Mouse (Mus musculus): ENCODE measurements around the gene Zfp65. TPM values are rescaled to one million over a fixed set of nuclear protein-coding genes. Genes with fewer than 3 reads are reported as not detected.
"Not testable (repeated sequence)": the region's sequence is repeated elsewhere in the genome, so short reads cannot be mapped to it uniquely, and the experiment has no call there.

Zfp65 gene
- polyA plus RNA-seq, 1 experiment from 2014 or later, result 8.0 TPM

DNA sequence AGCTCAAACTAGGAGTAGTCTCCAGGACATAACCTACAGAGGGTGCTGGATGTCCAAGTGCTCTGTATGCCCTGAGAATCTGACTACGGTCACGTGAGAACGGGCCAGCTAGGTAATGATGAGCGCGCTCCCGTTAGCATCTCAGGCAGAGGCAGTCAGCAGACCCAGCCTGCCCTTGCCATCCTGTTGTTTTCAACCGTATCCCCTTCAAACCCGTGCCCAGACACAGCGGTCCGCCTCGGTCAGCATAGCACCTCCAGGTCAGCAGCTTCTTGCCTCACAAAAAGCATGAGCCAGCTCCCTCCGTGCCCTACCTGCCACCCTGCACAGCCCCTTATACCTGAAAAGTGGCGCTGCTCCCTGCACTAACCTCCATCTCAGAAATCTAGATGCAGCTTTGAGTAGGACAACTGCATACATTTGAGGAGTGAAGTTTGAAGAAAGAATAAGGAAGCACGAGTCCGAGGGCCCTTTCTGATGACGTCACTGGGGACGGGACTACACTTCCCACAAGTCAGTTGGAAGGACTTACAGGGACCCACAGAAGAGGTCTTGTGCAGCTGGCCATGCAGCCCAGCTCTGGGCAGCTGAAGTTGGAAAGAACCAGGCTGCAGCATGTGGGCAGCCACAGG is 5.0 kb downstream of the Zfp65 start:
- Histone ChIP-seq H3K27ac (0 out of 2 replicates have a peak overlapping the region, but pooled peaks have one; percentile 44), H3K9ac (peak overlapping the region; percentile 82), H3K4me2 (replicated peaks) (peak overlapping the region; percentile 73), H3K9me3 (no peaks in the 10 kb centered on the region), H3K27me3 (no peaks in the 10 kb centered on the region), H3K4me1 (peaks cover 9% of the 10 kb centered on the region), H3K4me3 (peak overlapping the region; percentile 72), H3K36me3 (no peaks in the 10 kb centered on the region)
- WGBS, result under 1% methylated on average over 17 of the region's 17 CpGs
- ATAC-seq (ENCODE audit: low FRiP score, low read depth), result peak; percentile 95

- H3K27ac ChIP-seq, result no peak within 1 kb of the TSS
- H3K27me3 ChIP-seq, result no peaks in the 10 kb centered on the region
- H3K9me3 ChIP-seq, result no peaks in the 10 kb centered on the region; the same call in 1 of the 2 replicates
- no peaks in the 10 kb centered on the region for H3K36me3 ChIP-seq
- 0 out of 2 replicates have a peak, but pooled peaks cover 5% of the 10 kb centered on the region for H3K4me1 ChIP-seq
- no peak for ATAC-seq (ENCODE audit: low FRiP score, low read depth)
- H3K4me3 ChIP-seq, result no peak within 1 kb of the TSS
- no peak within 1 kb of the TSS for H3K4me2 ChIP-seq (replicated peaks)
- H3K9ac ChIP-seq, result no peak within 1 kb of the TSS
- 87% methylated on average over 4 of the region's 4 CpGs for WGBS
Measured at GRCm38 (mm10) chr13:67686971-67687370, 42.0 kb downstream of the Zfp65 start, which contains the start of gene Zfp738. Zfp738 (minus strand) TSS chr13:67687071.

GRCm38 (mm10) chr13:67683841-67684240 is 45.1 kb downstream of the Zfp65 start:
- not testable (repeated sequence) for H3K27ac ChIP-seq, H3K36me3 ChIP-seq, H3K4me1 ChIP-seq, H3K9me3 ChIP-seq, H3K27me3 ChIP-seq
- Histone ChIP-seq H3K4me2 (replicated peaks) (peak overlapping the region; percentile 78), H3K4me3 (peak overlapping the region; percentile 78), H3K9ac (0 out of 2 replicates have a peak overlapping the region, but pooled peaks have one; percentile 31)
- WGBS, result 78% methylated on average over 2 of the region's 2 CpGs
- peak; percentile 35; the same call in 1 of the 2 replicates for ATAC-seq (ENCODE audit: low FRiP score, low read depth)

DNA sequence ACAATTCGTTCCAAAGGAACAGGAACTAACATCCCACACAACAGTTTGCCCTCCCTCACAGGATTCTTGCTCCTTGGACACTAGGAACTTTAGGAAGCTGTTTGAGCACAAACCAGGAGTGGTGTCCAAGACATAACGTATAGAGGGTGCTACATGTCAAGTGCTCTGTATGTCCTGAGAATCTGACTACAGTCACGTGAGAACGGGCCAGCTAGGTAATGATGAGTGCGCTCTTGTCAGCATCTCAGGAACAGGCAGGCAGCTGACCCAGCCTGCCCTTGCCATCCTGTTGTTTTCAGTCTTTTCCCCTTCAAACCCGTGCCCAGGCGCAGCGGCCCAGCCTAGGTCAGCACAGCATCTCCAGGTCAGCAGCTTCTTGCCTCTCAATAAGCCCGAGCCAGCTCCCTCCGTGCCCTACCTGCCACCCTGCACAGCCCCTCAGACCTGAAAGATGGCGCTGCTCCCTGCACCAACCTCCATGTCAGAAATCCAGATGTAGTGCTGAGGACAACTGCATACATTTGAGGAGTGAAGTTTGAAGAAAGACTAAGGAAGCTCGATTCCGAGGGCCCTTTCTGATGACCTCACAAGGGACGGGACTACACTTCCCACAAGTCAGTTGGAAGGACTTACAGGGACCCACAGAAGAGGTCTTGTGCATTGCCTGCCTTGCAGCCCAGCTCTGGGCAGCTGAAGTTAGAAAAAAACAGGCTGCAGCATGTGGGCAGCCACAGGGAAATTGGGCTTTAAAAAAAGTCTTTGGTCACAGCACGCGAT is 45.8 kb downstream of the Zfp65 start:
- not testable (repeated sequence) for H3K27me3 ChIP-seq, H3K4me1 ChIP-seq, H3K36me3 ChIP-seq, H3K9me3 ChIP-seq
- Histone ChIP-seq H3K4me2 (replicated peaks) (peak overlapping the region; percentile 78), H3K27ac (0 out of 2 replicates have a peak overlapping the region, but pooled peaks have one; percentile 22), H3K9ac (peak overlapping the region; percentile 90), H3K4me3 (peak overlapping the region; percentile 78)
- WGBS, result 14% methylated on average over 16 of the region's 16 CpGs
- peak; percentile 100 for ATAC-seq (ENCODE audit: low FRiP score, low read depth)

DNA sequence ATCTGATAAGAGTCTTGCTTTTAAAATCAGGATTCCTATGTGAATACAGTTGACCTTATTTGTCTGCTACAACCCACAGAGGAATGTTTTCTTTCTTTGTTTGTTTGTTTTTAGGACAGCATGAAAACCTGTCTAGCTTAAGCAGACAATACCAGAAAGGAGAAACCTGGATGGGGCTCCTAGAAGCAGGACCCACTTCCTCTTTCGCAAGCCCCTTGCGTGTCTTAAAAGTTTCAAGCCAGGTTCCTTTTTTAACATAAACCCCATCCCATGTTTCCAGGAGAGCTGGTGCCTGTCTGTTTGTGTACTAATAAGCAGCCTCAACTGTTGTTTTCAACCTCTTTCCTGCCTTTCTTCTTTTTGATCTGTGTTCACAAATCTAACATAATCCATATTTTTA is 54.1 kb downstream of the Zfp65 start:
- WGBS, result 99% methylated on average over 2 of the region's 2 CpGs
- peaks cover 13% of the 10 kb centered on the region for H3K36me3 ChIP-seq

More for the DNA sequence above, 54.1 kb downstream of the Zfp65 start:
- Histone ChIP-seq H3K9ac (no peak overlapping the region), H3K9me3 (no peaks in the 10 kb centered on the region), H3K4me1 (no peaks in the 10 kb centered on the region), H3K27ac (no peak overlapping the region), H3K27me3 (no peaks in the 10 kb centered on the region), H3K4me2 (replicated peaks) (no peak overlapping the region), H3K4me3 (no peak overlapping the region)
- ATAC-seq (ENCODE audit: low FRiP score, low read depth), result no peak

Other genes with a start within 250 kb of the Zfp65 start
- 3.2 and 3.8 TPM in 2 replicates for gene Zfp874b, start 244.9 kb downstream of the Zfp65 start, polyA plus RNA-seq (2015; fragmentation: Nextera tagmentation; extraction: Ambion mirVana)
- gene Zfp58, start 228.6 kb downstream of the Zfp65 start, polyA plus RNA-seq (2015; fragmentation: Nextera tagmentation; extraction: Ambion mirVana), result 21.4 and 22.1 TPM in 2 replicates
- gene Gm26965, start 203.0 kb downstream of the Zfp65 start, polyA plus RNA-seq (2015; fragmentation: Nextera tagmentation; extraction: Ambion mirVana), result not detected in 2 replicates
- gene Zfp87, start 203.0 kb downstream of the Zfp65 start, polyA plus RNA-seq (2015; fragmentation: Nextera tagmentation; extraction: Ambion mirVana), result 25.4 and 26.5 TPM in 2 replicates
- gene Zfp748, start 175.3 kb downstream of the Zfp65 start, polyA plus RNA-seq (2015; fragmentation: Nextera tagmentation; extraction: Ambion mirVana), result 15.3 and 15.9 TPM in 2 replicates
- gene Zfp729b, start 119.5 kb downstream of the Zfp65 start, polyA plus RNA-seq (2015; fragmentation: Nextera tagmentation; extraction: Ambion mirVana), result 4.5 TPM in 2 replicates
- gene Gm49345, start 91.4 kb downstream of the Zfp65 start, polyA plus RNA-seq (2015; fragmentation: Nextera tagmentation; extraction: Ambion mirVana), result 0.59 TPM in 1 of 2 replicates, not detected in the other
- gene Zfp729a, start 91.4 kb downstream of the Zfp65 start, polyA plus RNA-seq (2015; fragmentation: Nextera tagmentation; extraction: Ambion mirVana), result 3.2 and 3.6 TPM in 2 replicates
- 14.8 and 16.8 TPM in 2 replicates for gene Zfp738, start 42.1 kb downstream of the Zfp65 start, polyA plus RNA-seq (2015; fragmentation: Nextera tagmentation; extraction: Ambion mirVana)
- 7.3 TPM in 2 replicates for gene Zfp85, start 26.1 kb upstream of the Zfp65 start, polyA plus RNA-seq (2015; fragmentation: Nextera tagmentation; extraction: Ambion mirVana)
- gene Zfp493, start 50.5 kb upstream of the Zfp65 start, polyA plus RNA-seq (2015; fragmentation: Nextera tagmentation; extraction: Ambion mirVana), result 2.8 and 3.0 TPM in 2 replicates
- 10.7 and 10.8 TPM in 2 replicates for gene Zfp273, start 84.6 kb upstream of the Zfp65 start, polyA plus RNA-seq (2015; fragmentation: Nextera tagmentation; extraction: Ambion mirVana)
- gene Gm10037, start 101.9 kb upstream of the Zfp65 start, polyA plus RNA-seq (2015; fragmentation: Nextera tagmentation; extraction: Ambion mirVana), result 4.0 and 4.2 TPM in 2 replicates
- not detected in 2 replicates for gene BC048507, start 134.2 kb upstream of the Zfp65 start, polyA plus RNA-seq (2015; fragmentation: Nextera tagmentation; extraction: Ambion mirVana)